Comparison of ENCODE assay signal across 26 mouse cellular contexts in the genomic region with DNA sequence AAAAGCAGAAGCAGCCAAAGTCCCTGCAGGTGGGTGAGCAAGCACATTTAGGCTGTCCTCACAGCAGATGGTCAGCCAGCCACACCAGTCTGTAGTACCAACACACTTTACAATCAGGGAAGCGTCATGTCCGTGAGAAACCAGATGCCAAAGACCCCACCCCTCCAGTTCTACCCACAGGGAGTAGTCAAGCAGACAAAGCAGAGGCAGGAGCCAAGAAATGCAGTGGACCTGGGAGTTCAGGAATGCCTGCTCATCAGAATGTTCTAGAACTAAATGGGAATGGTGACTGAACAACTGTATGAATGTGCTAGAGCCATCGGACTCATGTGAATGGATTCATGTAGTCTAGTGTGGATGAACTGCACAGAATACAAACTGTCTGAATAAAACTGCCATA. TPM values are rescaled to one million over a fixed set of nuclear protein-coding genes. Genes with fewer than 3 reads are reported as not detected.
DNase-seq lines count a peak whose midpoint lies in the region; ATAC-seq and TF ChIP-seq lines count a peak whose summit lies in the region.
"Had no signal": no experiment of that assay in that cellular context is flagged by ENCODE, and none has a peak within 500 bp of the region (broad histone marks: within the 10 kb centered on the region; RNA-seq: fewer than 3 reads in every experiment).

No protein-coding gene starts in this region.

- H3K4me3 ChIP-seq in kidney, adult 2 months (ENCODE audit: insufficient read depth, low read depth, low read length): no peak overlapping the region
- no peak overlapping the region for H3K4me3 ChIP-seq in kidney, embryonic 14.5 days (ENCODE audit: low read length)
- H3K4me3 ChIP-seq: embryonic facial prominence, embryonic 13.5 days; embryonic facial prominence, embryonic 15.5 days; erythroblast, embryonic 14.5 days; forebrain, embryonic 10.5 days; forebrain, embryonic 12.5 days had no signal

- 29% methylated on average over 3 of the region's 3 CpGs for WGBS in kidney, adult 2 months
- 39% methylated on average over 3 of the region's 3 CpGs for WGBS in kidney, embryonic 14.5 days

- no peaks in the 10 kb centered on the region for H3K9me3 ChIP-seq in kidney, embryonic 14.5 days (ENCODE audit: control insufficient read depth, low read length)
- H3K9me3 ChIP-seq: embryonic facial prominence, embryonic 13.5 days; embryonic facial prominence, embryonic 15.5 days; forebrain, embryonic 10.5 days; forebrain, embryonic 12.5 days had no signal

- H3K4me1 ChIP-seq in kidney, adult 2 months (ENCODE audit: control insufficient read depth, insufficient read depth, low read length): peaks cover 60% of the 10 kb centered on the region
- H3K4me1 ChIP-seq in kidney, embryonic 14.5 days (ENCODE audit: control insufficient read depth, insufficient read depth, low read length): no peaks in the 10 kb centered on the region
- H3K4me1 ChIP-seq: embryonic facial prominence, embryonic 13.5 days; embryonic facial prominence, embryonic 15.5 days; forebrain, embryonic 12.5 days had no signal

- H3K9ac ChIP-seq in kidney, embryonic 14.5 days (ENCODE audit: low read depth, low read length): no peak overlapping the region
- H3K9ac ChIP-seq: embryonic facial prominence, embryonic 13.5 days; embryonic facial prominence, embryonic 15.5 days; forebrain, embryonic 12.5 days had no signal

- no peak for TF ChIP-seq POLR2A in kidney, adult 2 months (IDR thresholded peaks at IDR 0.05; ENCODE audit: low read depth, low read length)

- no peak for ATAC-seq in kidney, embryonic 14.5 days (ENCODE audit: low FRiP score, low TSS enrichment)
- ATAC-seq: activated CD4-positive, CD25-positive, alpha-beta regulatory T cell, adult 4 months; forebrain, embryonic 14.5 days; forebrain, embryonic 16.5 days had no signal

- no peaks in the 10 kb centered on the region; the same call in 1 of the 2 replicates for H3K36me3 ChIP-seq in kidney, adult 2 months (ENCODE audit: control insufficient read depth, insufficient read depth, low read length)
- no peaks in the 10 kb centered on the region for H3K36me3 ChIP-seq in kidney, embryonic 14.5 days (ENCODE audit: control insufficient read depth, insufficient read depth, low read length)
- H3K36me3 ChIP-seq: embryonic facial prominence, embryonic 13.5 days; embryonic facial prominence, embryonic 15.5 days; forebrain, embryonic 10.5 days; forebrain, embryonic 12.5 days had no signal

- H3K27ac ChIP-seq in kidney, adult 2 months (ENCODE audit: insufficient read depth, low read depth, low read length): no peak overlapping the region; the same call in 1 of the 2 replicates
- no peak overlapping the region for H3K27ac ChIP-seq in kidney, embryonic 14.5 days (ENCODE audit: low read depth, low read length)
- H3K27ac ChIP-seq: embryonic facial prominence, embryonic 13.5 days; embryonic facial prominence, embryonic 15.5 days; forebrain, embryonic 10.5 days; forebrain, embryonic 12.5 days had no signal

- no peak for TF ChIP-seq CTCF in kidney, adult 2 months (conservative IDR thresholded peaks at IDR 0.05; ENCODE audit: insufficient read depth, insufficient read length, low read depth, low read length)

- no peak overlapping the region for H3K4me2 ChIP-seq in kidney, embryonic 14.5 days (replicated peaks; ENCODE audit: low read depth, low read length)
- H3K4me2 ChIP-seq: embryonic facial prominence, embryonic 13.5 days; embryonic facial prominence, embryonic 15.5 days; forebrain, embryonic 12.5 days had no signal

- no peaks in the 10 kb centered on the region for H3K27me3 ChIP-seq in kidney, adult 2 months (replicated peaks; ENCODE audit: control insufficient read depth, insufficient read depth, low read length)
- H3K27me3 ChIP-seq in kidney, embryonic 14.5 days (ENCODE audit: control insufficient read depth, insufficient read depth, low read length): no peaks in the 10 kb centered on the region
- H3K27me3 ChIP-seq: embryonic facial prominence, embryonic 13.5 days; embryonic facial prominence, embryonic 15.5 days; forebrain, embryonic 12.5 days had no signal

- DNase-seq in kidney, adult 2 months: peak; percentile 68
- DNase-seq in kidney, postnatal 10 days: peak; percentile 27
- DNase-seq in kidney, adult 18-20 months: no peak
- DNase-seq in thymus, postnatal 4 days: peak; percentile 32
- DNase-seq in thymus, postnatal 36 days: no peak
- peak; percentile 49 for DNase-seq in kidney, postnatal 14 days
- no peak for DNase-seq in embryo, embryonic 9.5 days (ENCODE audit: extremely low spot score)
- DNase-seq: adrenal gland, adult 8-10 months; adrenal gland, postnatal 14 days; adrenal gland, postnatal 36 days; cerebellum, adult 11-12 months; cerebellum, adult 2 months; cerebellum, adult 9-10 months; cerebellum, postnatal 10 days; cerebellum, postnatal 25 days had no signal

RNA-seq across cellular contexts. Expression of a gene that starts 9.8 kb away (rescaled TPM):
- 438 and 863 TPM in 2 replicates for polyA plus RNA-seq in kidney, adult 2 months (2012; rRNA removed)
- polyA plus RNA-seq in kidney, embryonic 14.5 days (2014; fragmentation: Nextera tagmentation; extraction: Ambion mirVana): 2.5 and 5.2 TPM in 2 replicates
- polyA plus RNA-seq: activated CD4-positive, CD25-positive, alpha-beta regulatory T cell, adult 4 months; C2C12; cerebellum, adult 2 months; embryonic facial prominence, embryonic 11.5 days; embryonic facial prominence, embryonic 13.5 days; embryonic facial prominence, embryonic 15.5 days; erythroblast, embryonic 14.5 days; forebrain, embryonic 10.5 days; forebrain, embryonic 12.5 days; forebrain, embryonic 14.5 days; forebrain, embryonic 16.5 days had no signal

RNA-seq across cellular contexts. Expression of a gene that starts 17.1 kb away (rescaled TPM):
- 884 and 1,011 TPM in 2 replicates for polyA plus RNA-seq in kidney, adult 2 months (2012; rRNA removed)
- polyA plus RNA-seq in kidney, embryonic 14.5 days (2014; fragmentation: Nextera tagmentation; extraction: Ambion mirVana): 0.53 and 0.92 TPM in 2 replicates
- polyA plus RNA-seq: C2C12; embryonic facial prominence, embryonic 13.5 days; erythroblast, embryonic 14.5 days had no signal

RNA-seq across cellular contexts. Expression of a gene that starts 45.3 kb away (rescaled TPM):
- 104 and 109 TPM in 2 replicates for polyA plus RNA-seq in kidney, adult 2 months (2012; rRNA removed)
- polyA plus RNA-seq in kidney, embryonic 14.5 days (2014; fragmentation: Nextera tagmentation; extraction: Ambion mirVana): 12.9 and 28.7 TPM in 2 replicates

Comparison
In these comparisons a context has a peak if more than half of its experiments do, and no peak if none do; other contexts are left out.
1. DNase-seq: peak in kidney, adult 2 months (single experiment), kidney, postnatal 10 days (single experiment), thymus, postnatal 4 days (single experiment) and kidney, postnatal 14 days (single experiment); none in kidney, adult 18-20 months (single experiment), thymus, postnatal 36 days (0 of 2) and embryo, embryonic 9.5 days (single experiment).
2. RNA of a gene that starts 9.8 kb away (polyA plus RNA-seq): 438 to 863 TPM in kidney, adult 2 months; 2.5 to 5.2 TPM in kidney, embryonic 14.5 days; every median in the first group is over 10 times any median in the second.
3. RNA of a gene that starts 17.1 kb away (polyA plus RNA-seq): 884 to 1,011 TPM in kidney, adult 2 months; 0.53 to 0.92 TPM in kidney, embryonic 14.5 days; every median in the first group is over 100 times any median in the second.